In genomic region chr1:87608416-87609046, GRCm38 (mm10) we compare ENCODE assay signal across 8 mouse cellular contexts. TPM values are rescaled to one million over a fixed set of nuclear protein-coding genes. Genes with fewer than 3 reads are reported as not detected.
DNase-seq lines count a peak whose midpoint lies in the region; ATAC-seq and TF ChIP-seq lines count a peak whose summit lies in the region.

No protein-coding gene starts in this region.

- H3K4me3 ChIP-seq in heart, embryonic 12.5 days, result no peak overlapping the region
- no peak overlapping the region for H3K4me3 ChIP-seq in E14TG2a.4 (replicated peaks; ENCODE audit: low read length)
- no peak overlapping the region for H3K4me3 ChIP-seq in cerebellum, adult 2 months (replicated peaks; ENCODE audit: insufficient read depth, low read depth, low read length)
- H3K4me3 ChIP-seq in liver, adult 2 months (ENCODE audit: insufficient read depth, low read depth, low read length), result no peak overlapping the region
- H3K4me3 ChIP-seq in neural tube, embryonic 14.5 days (ENCODE audit: low read depth, low read length), result no peak overlapping the region

- peaks cover 4% of the 10 kb centered on the region for H3K9me3 ChIP-seq in heart, embryonic 12.5 days (replicated peaks)
- no peaks in the 10 kb centered on the region for H3K9me3 ChIP-seq in E14TG2a.4 (ENCODE audit: low read length)
- H3K9me3 ChIP-seq in neural tube, embryonic 14.5 days (ENCODE audit: control insufficient read depth, low read length), result no peaks in the 10 kb centered on the region

- TF ChIP-seq CTCF in E14TG2a.4 (conservative IDR thresholded peaks at IDR 0.05; ENCODE audit: low read length), result peak; percentile 91
- peak; percentile 76 for TF ChIP-seq CTCF in cerebellum, adult 2 months (IDR thresholded peaks at IDR 0.05; ENCODE audit: borderline replicate concordance, insufficient read depth, low read depth, low read length)
- peak; percentile 93 for TF ChIP-seq CTCF in liver, adult 2 months (IDR thresholded peaks at IDR 0.05; ENCODE audit: low read depth, low read length)

- no peak for TF ChIP-seq POLR2A in cerebellum, adult 2 months (IDR thresholded peaks at IDR 0.05; ENCODE audit: borderline replicate concordance, insufficient read depth, low read length)
- no peak for TF ChIP-seq POLR2A in liver, adult 2 months (IDR thresholded peaks at IDR 0.05; ENCODE audit: extremely low read depth, insufficient read depth, low read length)

- H3K79me2 ChIP-seq in liver, adult 2 months (ENCODE audit: control insufficient read depth, insufficient read depth, low read length), result no peaks in the 10 kb centered on the region

- no peaks in the 10 kb centered on the region for H3K4me1 ChIP-seq in heart, embryonic 12.5 days (replicated peaks)
- H3K4me1 ChIP-seq in E14TG2a.4 (replicated peaks; ENCODE audit: low read depth, low read length), result peaks cover 21% of the 10 kb centered on the region
- H3K4me1 ChIP-seq in cerebellum, adult 2 months (ENCODE audit: control insufficient read depth, insufficient read depth, low read length), result peaks cover 9% of the 10 kb centered on the region; the same call in 1 of the 2 replicates
- H3K4me1 ChIP-seq in liver, adult 2 months (ENCODE audit: control insufficient read depth, insufficient read depth, low read length), result no peaks in the 10 kb centered on the region
- H3K4me1 ChIP-seq in neural tube, embryonic 14.5 days (ENCODE audit: control insufficient read depth, insufficient read depth, low read length), result no peaks in the 10 kb centered on the region

- 0 out of 2 replicates have a peak, but pooled peaks cover 6% of the 10 kb centered on the region for H3K27me3 ChIP-seq in heart, embryonic 12.5 days (replicated peaks)
- peaks cover 18% of the 10 kb centered on the region for H3K27me3 ChIP-seq in E14TG2a.4 (ENCODE audit: insufficient read depth, low read length)
- H3K27me3 ChIP-seq in cerebellum, adult 2 months (ENCODE audit: control insufficient read depth, insufficient read depth, low read length), result no peaks in the 10 kb centered on the region
- H3K27me3 ChIP-seq in liver, adult 2 months (ENCODE audit: control insufficient read depth, insufficient read depth, low read length), result no peaks in the 10 kb centered on the region
- no peaks in the 10 kb centered on the region for H3K27me3 ChIP-seq in neural tube, embryonic 14.5 days (ENCODE audit: control insufficient read depth, insufficient read depth, low read length)

- ATAC-seq in heart, embryonic 12.5 days (ENCODE audit: insufficient number of reproducible peaks, low FRiP score), result no peak
- peak; percentile 58 for ATAC-seq in neural tube, embryonic 14.5 days (ENCODE audit: low read depth)

- no peaks in the 10 kb centered on the region for H3K36me3 ChIP-seq in heart, embryonic 12.5 days
- no peaks in the 10 kb centered on the region for H3K36me3 ChIP-seq in E14TG2a.4 (ENCODE audit: insufficient read depth, low read length)
- no peaks in the 10 kb centered on the region for H3K36me3 ChIP-seq in liver, adult 2 months (ENCODE audit: control insufficient read depth, insufficient read depth, low read length)
- H3K36me3 ChIP-seq in neural tube, embryonic 14.5 days (ENCODE audit: control insufficient read depth, insufficient read depth, low read length), result no peaks in the 10 kb centered on the region

- WGBS in heart, embryonic 12.5 days, result 37% methylated on average over 7 of the region's 7 CpGs
- 28% methylated on average over 7 of the region's 7 CpGs for WGBS in cerebellum, adult 2 months
- 29% methylated on average over 7 of the region's 7 CpGs for WGBS in liver, adult 2 months
- WGBS in neural tube, embryonic 14.5 days, result 36% methylated on average over 7 of the region's 7 CpGs

- no peak overlapping the region for H3K9ac ChIP-seq in heart, embryonic 12.5 days
- H3K9ac ChIP-seq in liver, adult 2 months (ENCODE audit: low read depth, low read length), result no peak overlapping the region
- H3K9ac ChIP-seq in neural tube, embryonic 14.5 days (replicated peaks; ENCODE audit: low read depth, low read length), result no peak overlapping the region

- peak; percentile 24 to 28 for DNase-seq in heart, adult 9 months (ENCODE audit: low spot score in 2 of 2)
- DNase-seq in cerebellum, adult 2 months, result peak; percentile 58 to 72
- peak; percentile 25 for DNase-seq in gastrocnemius, postnatal 25 days
- DNase-seq in liver, adult 2 months (ENCODE audit: extremely low read depth, low read depth, low spot score), result peak; percentile 66
- DNase-seq in thymus, postnatal 36 days, result peak; percentile 75 to 80

- H3K4me2 ChIP-seq in heart, embryonic 12.5 days, result no peak overlapping the region
- H3K4me2 ChIP-seq in neural tube, embryonic 14.5 days (ENCODE audit: low read depth, low read length), result no peak overlapping the region

- H3K27ac ChIP-seq in heart, embryonic 12.5 days (ENCODE audit: poor library complexity, severe bottlenecking), result no peak overlapping the region
- H3K27ac ChIP-seq in cerebellum, adult 2 months (ENCODE audit: insufficient read depth, low read length), result no peak overlapping the region
- no peak overlapping the region for H3K27ac ChIP-seq in liver, adult 2 months (replicated peaks; ENCODE audit: insufficient read depth, low read depth, low read length)
- no peak overlapping the region for H3K27ac ChIP-seq in neural tube, embryonic 14.5 days (ENCODE audit: low read depth, low read length)

RNA-seq across cellular contexts. Expression of gene Inpp5d, which starts 11.6 kb away (rescaled TPM):
- 5.9 and 7.9 TPM in 2 replicates for polyA plus RNA-seq in heart, embryonic 12.5 days (2016; fragmentation: Nextera tagmentation; extraction: Ambion mirVana)
- 4.7 and 5.6 TPM in 2 replicates for polyA plus RNA-seq in cerebellum, adult 2 months (2012; rRNA removed)
- 1 to 10 TPM; 1.9 to 5.3 TPM for total RNA-seq in gastrocnemius, postnatal 25 days (2021)
- 7.6 and 14.4 TPM in 2 replicates for total RNA-seq in liver, adult 2 months (2014; rRNA removed)
- polyA plus RNA-seq in liver, adult 2 months (2012; rRNA removed), result 3.7 and 4.3 TPM in 2 replicates
- polyA plus RNA-seq in neural tube, embryonic 14.5 days (2014; fragmentation: Nextera tagmentation; extraction: Ambion mirVana), result 3.1 and 4.4 TPM in 2 replicates

RNA-seq across cellular contexts. Expression of gene Ngef, which starts 34.9 kb away (rescaled TPM):
- 0.15 and 0.24 TPM in 2 replicates for polyA plus RNA-seq in heart, embryonic 12.5 days (2016; fragmentation: Nextera tagmentation; extraction: Ambion mirVana)
- polyA plus RNA-seq in cerebellum, adult 2 months (2012; rRNA removed), result 21.8 and 25.5 TPM in 2 replicates
- under 1 TPM; 0.28 to 0.35 TPM for total RNA-seq in gastrocnemius, postnatal 25 days (2021)
- 28.3 and 29.7 TPM in 2 replicates for total RNA-seq in liver, adult 2 months (2014; rRNA removed)
- polyA plus RNA-seq in liver, adult 2 months (2012; rRNA removed), result 21.5 and 25.1 TPM in 2 replicates
- polyA plus RNA-seq in neural tube, embryonic 14.5 days (2014; fragmentation: Nextera tagmentation; extraction: Ambion mirVana), result 15.5 and 28.9 TPM in 2 replicates

Comparison
In these comparisons a context has a peak if more than half of its experiments do, and no peak if none do; other contexts are left out.
1. DNase-seq: peak in every context shown above with its lines; median percentile 78 in thymus, postnatal 36 days; 66 in liver, adult 2 months; 65 in cerebellum, adult 2 months; 26 in heart, adult 9 months; 25 in gastrocnemius, postnatal 25 days.
2. RNA of gene Ngef, which starts 34.9 kb away (polyA plus RNA-seq): 15.5 to 28.9 TPM in neural tube, embryonic 14.5 days, 21.8 to 25.5 TPM in cerebellum, adult 2 months and 21.5 to 25.1 TPM in liver, adult 2 months; 0.15 to 0.24 TPM in heart, embryonic 12.5 days; every median in the first group is over 10 times any median in the second.
3. Peak in every context shown above with its lines, with median percentiles within 50 percentile points of each other: CTCF ChIP-seq.